ENCODE assay signal across 9 mouse cellular contexts in genomic region chr19:42034881-42035455, GRCm38 (mm10). TPM values are rescaled to one million over a fixed set of nuclear protein-coding genes. Genes with fewer than 3 reads are reported as not detected.
DNase-seq lines count a peak whose midpoint lies in the region; ATAC-seq and TF ChIP-seq lines count a peak whose summit lies in the region.
"Had no signal": no experiment of that assay in that cellular context is flagged by ENCODE, and none has a peak within 500 bp of the region (broad histone marks: within the 10 kb centered on the region; RNA-seq: fewer than 3 reads in every experiment).

No protein-coding gene starts in this region.

- H3K27me3 ChIP-seq in intestine, embryonic 14.5 days (replicated peaks; ENCODE audit: control insufficient read depth, insufficient read depth, low read length): no peaks in the 10 kb centered on the region
- no peaks in the 10 kb centered on the region for H3K27me3 ChIP-seq in intestine, postnatal 0 days (replicated peaks; ENCODE audit: control insufficient read depth, insufficient read depth, low read length)
- H3K27me3 ChIP-seq in E14TG2a.4 (ENCODE audit: insufficient read depth, low read length) (peaks cover 12% of the 10 kb centered on the region), ES-Bruce4 (ENCODE audit: control insufficient read depth, insufficient read depth, low read length, poor library complexity, severe bottlenecking) (no peaks in the 10 kb centered on the region)
- H3K27me3 ChIP-seq: Patski had no signal

- no peak overlapping the region for H3K4me2 ChIP-seq in intestine, embryonic 14.5 days (ENCODE audit: low read length)
- no peak overlapping the region for H3K4me2 ChIP-seq in intestine, postnatal 0 days (replicated peaks; ENCODE audit: low read depth)

- 0 out of 2 replicates have a peak, but pooled peaks cover 4% of the 10 kb centered on the region for H3K4me1 ChIP-seq in intestine, embryonic 14.5 days (replicated peaks; ENCODE audit: control insufficient read depth, insufficient read depth, low read length)
- no peaks in the 10 kb centered on the region for H3K4me1 ChIP-seq in intestine, postnatal 0 days (replicated peaks; ENCODE audit: control insufficient read depth, insufficient read depth, low read length)
- H3K4me1 ChIP-seq in E14TG2a.4 (replicated peaks; ENCODE audit: low read depth, low read length): peaks cover 34% of the 10 kb centered on the region
- H3K4me1 ChIP-seq in ES-Bruce4 (ENCODE audit: control insufficient read depth, insufficient read depth, low read length): no peaks in the 10 kb centered on the region

- no peak overlapping the region for H3K9ac ChIP-seq in intestine, embryonic 14.5 days (ENCODE audit: low read length)
- H3K9ac ChIP-seq in intestine, postnatal 0 days (ENCODE audit: low read depth, low read length): no peak overlapping the region
- no peak overlapping the region for H3K9ac ChIP-seq in ES-Bruce4 (ENCODE audit: low read depth, poor library complexity, severe bottlenecking)

- H3K36me3 ChIP-seq in intestine, embryonic 14.5 days (ENCODE audit: control insufficient read depth, insufficient read depth, low read length): no peaks in the 10 kb centered on the region; the same call in 1 of the 2 replicates
- peaks cover 19% of the 10 kb centered on the region; the same call in 1 of the 2 replicates for H3K36me3 ChIP-seq in intestine, postnatal 0 days (ENCODE audit: control insufficient read depth, insufficient read depth)
- H3K36me3 ChIP-seq in E14TG2a.4 (ENCODE audit: insufficient read depth, low read length): peaks cover 18% of the 10 kb centered on the region
- no peaks in the 10 kb centered on the region for H3K36me3 ChIP-seq in ES-Bruce4 (ENCODE audit: control insufficient read depth, insufficient read depth, low read length, poor library complexity, severe bottlenecking)

- no peak for TF ChIP-seq EP300 in ES-Bruce4 (IDR thresholded peaks at IDR 0.05; ENCODE audit: insufficient read depth, low read depth, low read length)

- no peak overlapping the region for H3K4me3 ChIP-seq in intestine, embryonic 14.5 days (ENCODE audit: low read depth, low read length)
- H3K4me3 ChIP-seq in intestine, postnatal 0 days (ENCODE audit: low read depth, low read length): no peak overlapping the region
- H3K4me3 ChIP-seq in E14TG2a.4 (replicated peaks; ENCODE audit: low read length) (peak overlapping the region; percentile 65), ES-Bruce4 (ENCODE audit: low read depth, low read length) (no peak overlapping the region)

- no peak for TF ChIP-seq CTCF in intestine, postnatal 0 days (IDR thresholded peaks at IDR 0.05; ENCODE audit: low read depth)
- TF ChIP-seq CTCF in E14TG2a.4 (conservative IDR thresholded peaks at IDR 0.05; ENCODE audit: low read length): no peak
- peak; percentile 3 for TF ChIP-seq CTCF in ES-Bruce4 (IDR thresholded peaks at IDR 0.05; ENCODE audit: low read depth, low read length)

- no peaks in the 10 kb centered on the region for H3K9me3 ChIP-seq in intestine, embryonic 14.5 days (ENCODE audit: control insufficient read depth, low read length)
- no peaks in the 10 kb centered on the region for H3K9me3 ChIP-seq in intestine, postnatal 0 days (ENCODE audit: control insufficient read depth)
- H3K9me3 ChIP-seq in E14TG2a.4 (ENCODE audit: low read length) (no peaks in the 10 kb centered on the region), ES-Bruce4 (replicated peaks; ENCODE audit: control insufficient read depth, insufficient read depth, low read length, poor library complexity, severe bottlenecking) (no peaks in the 10 kb centered on the region)

- 53% methylated on average over 11 of the region's 11 CpGs for WGBS in intestine, embryonic 14.5 days
- 54% methylated on average over 11 of the region's 11 CpGs for WGBS in intestine, postnatal 0 days

- peak; percentile 63 for DNase-seq in intestine, embryonic 14.5 days (ENCODE audit: low spot score)
- DNase-seq in layer of hippocampus, adult 9-10 months (ENCODE audit: low spot score): peak; percentile 18
- DNase-seq in B cell, adult 2 months: no peak
- DNase-seq in cerebellum, adult 8-10 months: no peak
- DNase-seq in embryo, embryonic 10 days (ENCODE audit: low spot score): no peak

- no peak for TF ChIP-seq POLR2A in ES-Bruce4 (IDR thresholded peaks at IDR 0.05; ENCODE audit: insufficient read depth, low read length)

- ATAC-seq in intestine, embryonic 14.5 days (replicated peaks; ENCODE audit: low FRiP score, low TSS enrichment, low read depth): no peak
- no peak for ATAC-seq in intestine, postnatal 0 days

- no peak overlapping the region for H3K27ac ChIP-seq in intestine, embryonic 14.5 days (ENCODE audit: low read depth)
- no peak overlapping the region for H3K27ac ChIP-seq in intestine, postnatal 0 days (ENCODE audit: low read depth, low read length)
- H3K27ac ChIP-seq in ES-Bruce4 (ENCODE audit: insufficient read depth, low read length): no peak overlapping the region

RNA-seq across cellular contexts. Expression of gene Ankrd2, which starts 0.8 kb away (rescaled TPM):
- polyA plus RNA-seq in intestine, embryonic 14.5 days (2014; fragmentation: Nextera tagmentation; extraction: Ambion mirVana): 0.27 and 0.32 TPM in 2 replicates
- polyA plus RNA-seq in intestine, postnatal 0 days (2015; fragmentation: Nextera tagmentation; extraction: Ambion mirVana): 0.42 TPM in 1 of 2 replicates, not detected in the other
- polyA plus RNA-seq in ES-Bruce4 (2011; ENCODE audit: insufficient read depth, insufficient read length, low read depth, missing spikeins): not detected in 2 replicates

RNA-seq across cellular contexts. Expression of gene Hoga1, which starts 10.4 kb away (rescaled TPM):
- 1.4 and 1.7 TPM in 2 replicates for polyA plus RNA-seq in intestine, embryonic 14.5 days (2014; fragmentation: Nextera tagmentation; extraction: Ambion mirVana)
- 16.2 and 17.6 TPM in 2 replicates for polyA plus RNA-seq in intestine, postnatal 0 days (2015; fragmentation: Nextera tagmentation; extraction: Ambion mirVana)
- polyA plus RNA-seq in ES-Bruce4 (2011; ENCODE audit: insufficient read depth, insufficient read length, low read depth, missing spikeins): 0.91 and 1.2 TPM in 2 replicates

RNA-seq across cellular contexts. Expression of gene 4933411K16Rik, which starts 17.1 kb away (rescaled TPM):
- 0.13 TPM in 1 of 2 replicates, not detected in the other for polyA plus RNA-seq in intestine, embryonic 14.5 days (2014; fragmentation: Nextera tagmentation; extraction: Ambion mirVana)
- polyA plus RNA-seq in intestine, postnatal 0 days (2015; fragmentation: Nextera tagmentation; extraction: Ambion mirVana): 0.08 TPM in 1 of 2 replicates, not detected in the other
- not detected in 2 replicates for polyA plus RNA-seq in ES-Bruce4 (2011; ENCODE audit: insufficient read depth, insufficient read length, low read depth, missing spikeins)

RNA-seq across cellular contexts. Expression of gene Morn4, which starts 51.2 kb away (rescaled TPM):
- 24.2 and 26.7 TPM in 2 replicates for polyA plus RNA-seq in intestine, embryonic 14.5 days (2014; fragmentation: Nextera tagmentation; extraction: Ambion mirVana)
- polyA plus RNA-seq in intestine, postnatal 0 days (2015; fragmentation: Nextera tagmentation; extraction: Ambion mirVana): 14.5 and 15.9 TPM in 2 replicates
- polyA plus RNA-seq in ES-Bruce4 (2011; ENCODE audit: insufficient read depth, insufficient read length, low read depth, missing spikeins): 18.8 and 19.6 TPM in 2 replicates

RNA-seq across cellular contexts. Expression of gene Ubtd1, which starts 53.4 kb away (rescaled TPM):
- 9.1 and 9.9 TPM in 2 replicates for polyA plus RNA-seq in intestine, embryonic 14.5 days (2014; fragmentation: Nextera tagmentation; extraction: Ambion mirVana)
- polyA plus RNA-seq in intestine, postnatal 0 days (2015; fragmentation: Nextera tagmentation; extraction: Ambion mirVana): 12.0 and 12.5 TPM in 2 replicates
- polyA plus RNA-seq in ES-Bruce4 (2011; ENCODE audit: insufficient read depth, insufficient read length, low read depth, missing spikeins): 11.1 and 13.1 TPM in 2 replicates

Comparison
In these comparisons a context has a peak if more than half of its experiments do, and no peak if none do; other contexts are left out.
1. DNase-seq: peak in intestine, embryonic 14.5 days (single experiment) and layer of hippocampus, adult 9-10 months (single experiment); none in B cell, adult 2 months (0 of 2), cerebellum, adult 8-10 months (single experiment) and embryo, embryonic 10 days (single experiment).